Mouse (Mus musculus) forelimb bud, embryonic 11.5 days (tissue): ENCODE data around the gene Synj2.
A peak's percentile ranks its signal among the peaks of the same experiment; 100 is the strongest.
"Not testable (repeated sequence)": the region's sequence is repeated elsewhere in the genome, so short reads cannot be mapped to it uniquely, and the experiment has no call there.

ENCODE experiments used
- DNase-seq: peaks from one replicate; pipeline ENCODE4 v3.0.0-alpha.2; 2012; ENCODE audit warnings: low read depth, low spot score

Synj2 gene

GRCm38 (mm10) chr17:5999039-5999543, 58.0 kb downstream of the Synj2 start:
- DNase-seq, result no peak

GRCm38 (mm10) chr17:6000864-6001319, 59.8 kb downstream of the Synj2 start:
- DNase-seq, result no peak

GRCm38 (mm10) chr17:6001389-6001788, 60.3 kb downstream of the Synj2 start:
- DNase-seq, result no peak

- no peak for DNase-seq
Measured at GRCm38 (mm10) chr17:6001836-6002235, 60.8 kb downstream of the Synj2 start.

- no peak for DNase-seq
Measured at GRCm38 (mm10) chr17:6002563-6002962, 61.5 kb downstream of the Synj2 start.

- DNase-seq, result no peak
Measured at GRCm38 (mm10) chr17:6003661-6004060, 62.6 kb downstream of the Synj2 start.

- DNase-seq, result no peak
Measured at GRCm38 (mm10) chr17:6005246-6005637, 64.2 kb downstream of the Synj2 start.

GRCm38 (mm10) chr17:6005638-6006471, 64.8 kb downstream of the Synj2 start:
- peak; percentile 37 for DNase-seq

GRCm38 (mm10) chr17:6007101-6007780, 66.2 kb downstream of the Synj2 start:
- DNase-seq, result no peak

GRCm38 (mm10) chr17:6007902-6008301, 66.8 kb downstream of the Synj2 start:
- DNase-seq, result no peak

- no peak for DNase-seq
Measured at GRCm38 (mm10) chr17:6008590-6008989, 67.5 kb downstream of the Synj2 start.

GRCm38 (mm10) chr17:6009606-6010005, 68.5 kb downstream of the Synj2 start:
- DNase-seq, result no peak

GRCm38 (mm10) chr17:6013079-6013478, 72.0 kb downstream of the Synj2 start:
- no peak for DNase-seq

- no peak for DNase-seq
Measured at GRCm38 (mm10) chr17:6014985-6015384, 73.9 kb downstream of the Synj2 start.

- DNase-seq, result no peak
Measured at GRCm38 (mm10) chr17:6016213-6016780, 75.2 kb downstream of the Synj2 start.

GRCm38 (mm10) chr17:6017268-6017667, 76.2 kb downstream of the Synj2 start:
- DNase-seq, result no peak

- DNase-seq, result no peak
Measured at GRCm38 (mm10) chr17:6018348-6018747, 77.3 kb downstream of the Synj2 start.

- peak; percentile 18 for DNase-seq
Measured at GRCm38 (mm10) chr17:6019776-6020175, 78.7 kb downstream of the Synj2 start.

- DNase-seq, result no peak
Measured at GRCm38 (mm10) chr17:6020636-6021035, 79.6 kb downstream of the Synj2 start.

- not testable (repeated sequence) for DNase-seq
Measured at GRCm38 (mm10) chr17:6021374-6021789, 80.3 kb downstream of the Synj2 start.

GRCm38 (mm10) chr17:6025831-6026230, 84.8 kb downstream of the Synj2 start:
- DNase-seq, result no peak

GRCm38 (mm10) chr17:6035661-6036060, 94.6 kb downstream of the Synj2 start:
- no peak for DNase-seq
